Comparison of ENCODE assay signal across 12 mouse cellular contexts in the genomic region with DNA sequence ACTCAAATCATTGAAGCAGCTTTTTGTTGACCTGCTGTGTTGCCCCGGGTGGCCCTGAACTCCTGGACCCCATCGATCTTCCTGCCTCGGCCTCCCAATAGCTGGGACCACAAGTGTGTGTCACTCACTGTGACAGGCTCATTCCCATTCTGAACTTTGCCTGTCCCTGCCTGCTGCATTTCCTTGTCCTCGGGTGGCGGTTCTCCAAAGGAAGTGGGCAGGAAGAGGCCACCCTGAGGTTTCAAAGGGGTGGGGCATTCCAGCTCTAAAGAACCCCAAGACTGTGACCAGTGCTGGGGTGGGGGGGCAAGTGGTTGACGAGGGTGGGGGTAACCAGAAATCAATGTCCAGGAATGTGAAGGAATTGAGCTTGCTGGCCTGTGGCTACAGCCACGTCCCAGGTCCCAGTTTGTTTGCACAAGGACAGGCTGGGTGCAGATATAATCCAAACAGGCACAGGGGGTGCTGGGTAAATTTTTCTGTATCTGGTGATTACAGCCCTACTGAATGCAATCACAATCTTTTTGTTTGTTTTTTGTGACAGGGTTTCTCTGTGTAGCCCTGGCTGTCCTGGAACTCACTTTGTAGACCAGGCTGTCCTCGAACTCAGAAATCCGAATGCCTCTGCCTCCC. TPM values are rescaled to one million over a fixed set of nuclear protein-coding genes. Genes with fewer than 3 reads are reported as not detected.
DNase-seq lines count a peak whose midpoint lies in the region; ATAC-seq and TF ChIP-seq lines count a peak whose summit lies in the region.
"Had no signal": no experiment of that assay in that cellular context is flagged by ENCODE, and none has a peak within 500 bp of the region (broad histone marks: within the 10 kb centered on the region; RNA-seq: fewer than 3 reads in every experiment).

No protein-coding gene starts in this region.

- no peak for TF ChIP-seq CTCF in thymus, adult 2 months (IDR thresholded peaks at IDR 0.05; ENCODE audit: borderline replicate concordance, control insufficient read depth, extremely low read depth, insufficient read depth, low read length, poor library complexity)
- TF ChIP-seq CTCF in midbrain, postnatal 0 days (IDR thresholded peaks at IDR 0.05): no peak

- no peak for TF ChIP-seq POLR2A in thymus, adult 2 months (IDR thresholded peaks at IDR 0.05; ENCODE audit: control insufficient read depth, extremely low read depth, insufficient read depth, low read length, poor library complexity)

- no peak overlapping the region for H3K27ac ChIP-seq in thymus, adult 2 months (ENCODE audit: control insufficient read depth, insufficient read depth, low read length)
- H3K27ac ChIP-seq in midbrain, postnatal 0 days (ENCODE audit: low read depth, low read length): no peak overlapping the region

- H3K4me1 ChIP-seq in thymus, adult 2 months (replicated peaks; ENCODE audit: control insufficient read depth, insufficient read depth, low read length): peaks cover 20% of the 10 kb centered on the region
- H3K4me1 ChIP-seq in midbrain, postnatal 0 days (ENCODE audit: insufficient read depth, low read length): peaks cover 8% of the 10 kb centered on the region; the same call in 1 of the 2 replicates

- no peak overlapping the region for H3K4me3 ChIP-seq in thymus, adult 2 months (ENCODE audit: control insufficient read depth, insufficient read depth, low read length)
- no peak overlapping the region for H3K4me3 ChIP-seq in midbrain, postnatal 0 days (ENCODE audit: low read depth, low read length)

- no peak overlapping the region for H3K4me2 ChIP-seq in midbrain, postnatal 0 days (ENCODE audit: low read depth, low read length, poor library complexity, severe bottlenecking)

- H3K36me3 ChIP-seq in thymus, adult 2 months (ENCODE audit: control insufficient read depth, insufficient read depth, low read length): no peaks in the 10 kb centered on the region
- H3K36me3 ChIP-seq in midbrain, postnatal 0 days (ENCODE audit: insufficient read depth, low read length): no peaks in the 10 kb centered on the region

- peaks cover 5% of the 10 kb centered on the region; the same call in 1 of the 2 replicates for H3K27me3 ChIP-seq in thymus, adult 2 months (ENCODE audit: control insufficient read depth, insufficient read depth, low read length)
- H3K27me3 ChIP-seq in midbrain, postnatal 0 days (ENCODE audit: insufficient read depth, low read length): peaks cover 15% of the 10 kb centered on the region

- H3K9ac ChIP-seq in midbrain, postnatal 0 days (replicated peaks; ENCODE audit: low read length, poor library complexity, severe bottlenecking): no peak overlapping the region

- 25% methylated on average over 9 of the region's 9 CpGs for WGBS in thymus, adult 2 months
- WGBS in midbrain, postnatal 0 days: 47% methylated on average over 9 of the region's 9 CpGs

- ATAC-seq in midbrain, postnatal 0 days (ENCODE audit: low FRiP score): no peak

- DNase-seq in adrenal gland, adult 2 months: peak; percentile 34
- no peak for DNase-seq in adrenal gland, postnatal 4 days (ENCODE audit: low spot score in 2 of 2)
- DNase-seq in urinary bladder, postnatal 14 days (ENCODE audit: low spot score): peak; percentile 47
- DNase-seq in urinary bladder, postnatal 4 days (ENCODE audit: low spot score in 2 of 2): no peak
- peak; percentile 40 for DNase-seq in lung, postnatal 14 days
- DNase-seq in thymus, adult 2 months: no peak
- no peak for DNase-seq in cerebellum, adult 8-10 months
- DNase-seq in midbrain, postnatal 0 days (ENCODE audit: low spot score): no peak
- DNase-seq: cerebellum, adult 9-11 months; heart, postnatal 36 days; right cerebral cortex, postnatal 25 days; thymus, postnatal 25 days had no signal

- no peaks in the 10 kb centered on the region for H3K9me3 ChIP-seq in midbrain, postnatal 0 days (ENCODE audit: low read length)

RNA-seq across cellular contexts. Expression of a gene that starts 2.3 kb away (rescaled TPM):
- not detected for total RNA-seq in adrenal gland, adult 2 months (2021)
- polyA plus RNA-seq in adrenal gland, adult 2 months (2012; rRNA removed): 0.24 TPM in 1 of 2 replicates, not detected in the other
- under 1 TPM; 0.48 to 0.96 TPM for total RNA-seq in adrenal gland, postnatal 4 days (2021)
- polyA plus RNA-seq in thymus, adult 2 months (2012; rRNA removed): 0.11 and 0.26 TPM in 2 replicates
- 0.22 and 2.5 TPM in 2 replicates for total RNA-seq in midbrain, postnatal 0 days (2014; rRNA removed)
- polyA plus RNA-seq in midbrain, postnatal 0 days (2015; fragmentation: Nextera tagmentation; extraction: Ambion mirVana): 0.46 and 0.48 TPM in 2 replicates
- total RNA-seq: heart, postnatal 36 days had no signal

RNA-seq across cellular contexts. Expression of a gene that starts 3.1 kb away (rescaled TPM):
- under 1 TPM; 0.92 to 0.97 TPM for total RNA-seq in adrenal gland, adult 2 months (2021)
- polyA plus RNA-seq in adrenal gland, adult 2 months (2012; rRNA removed): 0.36 and 0.73 TPM in 2 replicates
- 1 to 10 TPM; 2.7 to 4.4 TPM for total RNA-seq in adrenal gland, postnatal 4 days (2021)
- polyA plus RNA-seq in thymus, adult 2 months (2012; rRNA removed): 1.0 and 1.6 TPM in 2 replicates
- 0.19 and 0.93 TPM in 2 replicates for total RNA-seq in midbrain, postnatal 0 days (2014; rRNA removed)
- polyA plus RNA-seq in midbrain, postnatal 0 days (2015; fragmentation: Nextera tagmentation; extraction: Ambion mirVana): 0.13 and 0.19 TPM in 2 replicates

RNA-seq across cellular contexts. Expression of a gene that starts 39.1 kb away (rescaled TPM):
- total RNA-seq in adrenal gland, adult 2 months (2021): 1 to 10 TPM; 1.6 to 3.0 TPM
- 4.0 and 5.0 TPM in 2 replicates for polyA plus RNA-seq in adrenal gland, adult 2 months (2012; rRNA removed)
- total RNA-seq in adrenal gland, postnatal 4 days (2021): 1 to 10 TPM; 1.4 to 1.8 TPM
- 0.41 and 1.2 TPM in 2 replicates for polyA plus RNA-seq in thymus, adult 2 months (2012; rRNA removed)
- not detected in 2 replicates for total RNA-seq in midbrain, postnatal 0 days (2014; rRNA removed)
- polyA plus RNA-seq in midbrain, postnatal 0 days (2015; fragmentation: Nextera tagmentation; extraction: Ambion mirVana): 1.3 and 1.5 TPM in 2 replicates
- total RNA-seq: heart, postnatal 36 days had no signal

RNA-seq across cellular contexts. Expression of a gene that starts 54.3 kb away (rescaled TPM):
- 1 to 10 TPM in 1 of 2 experiments, under 1 TPM in 1; 0.38 to 3.2 TPM for total RNA-seq in adrenal gland, adult 2 months (2021)
- polyA plus RNA-seq in adrenal gland, adult 2 months (2012; rRNA removed): 2.5 and 2.6 TPM in 2 replicates
- total RNA-seq in adrenal gland, postnatal 4 days (2021): 1 to 10 TPM; 2.0 to 3.1 TPM
- 1.6 and 3.1 TPM in 2 replicates for polyA plus RNA-seq in thymus, adult 2 months (2012; rRNA removed)
- 0.52 TPM in 1 of 2 replicates, not detected in the other for total RNA-seq in midbrain, postnatal 0 days (2014; rRNA removed)
- polyA plus RNA-seq in midbrain, postnatal 0 days (2015; fragmentation: Nextera tagmentation; extraction: Ambion mirVana): 0.31 and 0.33 TPM in 2 replicates

Comparison
In these comparisons a context has a peak if more than half of its experiments do, and no peak if none do; other contexts are left out.
1. DNase-seq: peak in adrenal gland, adult 2 months (single experiment), urinary bladder, postnatal 14 days (single experiment) and lung, postnatal 14 days (single experiment); none in adrenal gland, postnatal 4 days (0 of 2), urinary bladder, postnatal 4 days (0 of 2), thymus, adult 2 months (single experiment), cerebellum, adult 8-10 months (single experiment) and midbrain, postnatal 0 days (single experiment).